Mouse (Mus musculus) CH12.LX (cell line): ENCODE measurements around the gene Eml6. TPM values are rescaled to one million over a fixed set of nuclear protein-coding genes. Genes with fewer than 3 reads are reported as not detected.

Experiments
- DNase-seq: peaks from one replicate; pipeline ENCODE4 v3.0.0-alpha.2; 2013; ENCODE audit errors: extremely low read depth
- H3K27ac ChIP-seq: 2 replicates; pipeline ENCODE4 v1.5.1; 2012; ENCODE audit warnings: low read depth, mild to moderate bottlenecking, control low read depth, moderate library complexity; ENCODE audit not compliant: insufficient read depth
- H3K27me3 ChIP-seq: replicated peaks from 2 replicates; pipeline ENCODE3; 2012; ENCODE audit warnings: inconsistent platforms
- H3K36me3 ChIP-seq, 2 experiments: replicated peaks in 1 of 2; 2 replicates each; pipeline versions ENCODE3 to v1.6.1; 2012; ENCODE audit warnings: inconsistent platforms in 1 of 2, low read length in 1 of 2, mild to moderate bottlenecking in 1 of 2, mixed read lengths in 1 of 2, moderate library complexity in 1 of 2; ENCODE audit not compliant: control insufficient read depth in 1 of 2, insufficient read depth in 1 of 2
- H3K4me1 ChIP-seq, 2 experiments: 2 replicates each; pipeline ENCODE4 v1.6.1; 2012; ENCODE audit warnings: inconsistent platforms in 1 of 2, moderate library complexity in 1 of 2; ENCODE audit not compliant: insufficient read depth in 2 of 2, control insufficient read depth in 1 of 2
- H3K4me2 ChIP-seq: 2 replicates; pipeline ENCODE4 v1.6.1; 2012; ENCODE audit warnings: low read depth, mild to moderate bottlenecking, control low read depth; ENCODE audit not compliant: poor library complexity, insufficient read depth, severe bottlenecking
- H3K4me3 ChIP-seq, 3 experiments: fragments of 150-350 bp in 1 of 3; sonication (generic) in 1 of 3; replicated peaks in 1 of 3; 2 replicates each; pipeline versions ENCODE3 to v1.5.1; 2011 to 2012; ENCODE audit warnings: low read depth in 2 of 3, low read length in 2 of 3, mild to moderate bottlenecking in 2 of 3, moderate library complexity in 2 of 3, control low read depth in 1 of 3, improper control_type of control experiment in 1 of 3, inconsistent platforms in 1 of 3, mixed read lengths in 1 of 3; ENCODE audit not compliant: poor library complexity in 1 of 3
- H3K79me2 ChIP-seq: replicated peaks from 2 replicates; pipeline ENCODE4 v1.6.1; 2012; ENCODE audit warnings: mild to moderate bottlenecking, moderate library complexity; ENCODE audit not compliant: control insufficient read depth, poor library complexity, insufficient read depth, severe bottlenecking; ENCODE audit errors: extremely low read depth
- H3K9ac ChIP-seq: 2 replicates; pipeline ENCODE4 v1.6.1; 2012; ENCODE audit warnings: low read depth, mild to moderate bottlenecking, control low read depth, moderate library complexity; ENCODE audit not compliant: insufficient read depth
- H3K9me3 ChIP-seq: replicated peaks from 2 replicates; pipeline ENCODE3; 2012; ENCODE audit warnings: low read length, inconsistent platforms, mixed read lengths
- BHLHE40 ChIP-seq: IDR thresholded peaks from 2 replicates; pipeline ENCODE4 v1.6.1; 2011; ENCODE audit warnings: mild to moderate bottlenecking, low read depth, low read length, improper control_type of control experiment
- CHD1 ChIP-seq: IDR thresholded peaks from 2 replicates; pipeline ENCODE4 v1.6.1; 2012; ENCODE audit warnings: low read depth, low read length, improper control_type of control experiment, inconsistent platforms
- E2F4 ChIP-seq: IDR thresholded peaks from 2 replicates; pipeline ENCODE4 v1.6.1; 2011; ENCODE audit warnings: low read depth, low read length, improper control_type of control experiment; ENCODE audit not compliant: insufficient replicate concordance
- EP300 ChIP-seq: IDR thresholded peaks from 2 replicates; pipeline ENCODE4 v1.6.1; 2011; ENCODE audit warnings: low read length, improper control_type of control experiment
- ETS1 ChIP-seq: conservative IDR thresholded peaks from 2 replicates; pipeline ENCODE4 v1.6.1; 2012; ENCODE audit warnings: low read depth, mild to moderate bottlenecking, inconsistent platforms, low read length, improper control_type of control experiment, moderate library complexity
- GABPA ChIP-seq: IDR thresholded peaks from 2 replicates; pipeline ENCODE4 v1.6.1; 2012; ENCODE audit warnings: low read depth, low read length, improper control_type of control experiment, inconsistent platforms; ENCODE audit not compliant: insufficient replicate concordance
- HCFC1 ChIP-seq: IDR thresholded peaks from 2 replicates; pipeline ENCODE4 v1.6.1; 2012; ENCODE audit warnings: low read depth, mild to moderate bottlenecking, inconsistent platforms, low read length, improper control_type of control experiment
- IRF4 ChIP-seq: IDR thresholded peaks from 2 replicates; pipeline ENCODE4 v1.6.1; 2014; ENCODE audit warnings: low read depth, mild to moderate bottlenecking, inconsistent platforms, low read length, improper control_type of control experiment
- JUN ChIP-seq: IDR thresholded peaks from 2 replicates; pipeline ENCODE4 v1.6.1; 2011; ENCODE audit warnings: low read depth, mild to moderate bottlenecking, low read length, improper control_type of control experiment, moderate library complexity; ENCODE audit not compliant: insufficient read depth
- KAT2A ChIP-seq: IDR thresholded peaks from 2 replicates; pipeline ENCODE4 v1.6.1; 2012; ENCODE audit warnings: low read length, improper control_type of control experiment, inconsistent platforms; ENCODE audit not compliant: insufficient replicate concordance
- MAX ChIP-seq: IDR thresholded peaks from 2 replicates; pipeline ENCODE4 v1.6.1; 2011; ENCODE audit warnings: low read length, improper control_type of control experiment
- MAZ ChIP-seq: IDR thresholded peaks from 2 replicates; pipeline ENCODE4 v1.6.1; 2012; ENCODE audit warnings: low read depth, mild to moderate bottlenecking, inconsistent platforms, low read length, improper control_type of control experiment, moderate library complexity
- MEF2A ChIP-seq: IDR thresholded peaks from 2 replicates; pipeline ENCODE4 v1.6.1; 2014; ENCODE audit warnings: low read depth, mild to moderate bottlenecking, inconsistent platforms, low read length, improper control_type of control experiment, borderline replicate concordance
- MXI1 ChIP-seq: IDR thresholded peaks from 2 replicates; pipeline ENCODE4 v1.6.1; 2011; ENCODE audit warnings: mild to moderate bottlenecking, low read depth, low read length, improper control_type of control experiment
- MYC ChIP-seq: IDR thresholded peaks from 2 replicates; pipeline ENCODE4 v1.6.1; 2011; ENCODE audit warnings: low read depth, mild to moderate bottlenecking, improper control_type of control experiment, low read length
- NELFE ChIP-seq: IDR thresholded peaks from 2 replicates; pipeline ENCODE4 v1.6.1; 2011; ENCODE audit warnings: low read depth, low read length, improper control_type of control experiment
- PAX5 ChIP-seq: IDR thresholded peaks from 2 replicates; pipeline ENCODE4 v1.6.1; 2012; ENCODE audit warnings: low read length, inconsistent platforms, mixed read lengths
- POLR2AphosphoS2 ChIP-seq: IDR thresholded peaks from 2 replicates; pipeline ENCODE4 v1.6.1; 2011; ENCODE audit warnings: low read depth, low read length, improper control_type of control experiment
- TBP ChIP-seq: conservative IDR thresholded peaks from 2 replicates; pipeline ENCODE4 v1.6.1; 2011; ENCODE audit warnings: low read depth, low read length, improper control_type of control experiment
- TCF12 ChIP-seq: IDR thresholded peaks from 2 replicates; pipeline ENCODE4 v1.6.1; 2014; ENCODE audit warnings: low read depth, mild to moderate bottlenecking, inconsistent platforms, low read length, improper control_type of control experiment
- UBTF ChIP-seq: IDR thresholded peaks from 2 replicates; pipeline ENCODE4 v1.6.1; 2012; ENCODE audit warnings: low read depth, mild to moderate bottlenecking, inconsistent platforms, low read length, improper control_type of control experiment, moderate library complexity
- USF2 ChIP-seq: conservative IDR thresholded peaks from 2 replicates; pipeline ENCODE4 v1.6.1; 2011; ENCODE audit warnings: low read depth, low read length, improper control_type of control experiment
- ZC3H11A ChIP-seq: IDR thresholded peaks from 2 replicates; pipeline ENCODE4 v1.6.1; 2012; ENCODE audit warnings: low read depth, mild to moderate bottlenecking, inconsistent platforms, low read length, improper control_type of control experiment
- ZNF384 ChIP-seq: IDR thresholded peaks from 2 replicates; pipeline ENCODE4 v1.6.1; 2012; ENCODE audit warnings: low read depth, low read length, improper control_type of control experiment, inconsistent platforms
- dilution Hi-C: fragments of 300-500 bp; cut with MboI; formaldehyde crosslinking; loops from 2 replicates; pipeline ENCODE4 v1.14.3; 2020; ENCODE audit warnings: low sequenced_read_pairs; ENCODE audit not compliant: extremely low pct_unique_long_range_greater_than_20kb, extremely low pct_ligation_motif_present
- in situ Hi-C: fragments of 300-500 bp; cut with MboI; formaldehyde crosslinking; loops from 3 replicates; pipeline ENCODE4 v1.14.3; 2019; ENCODE audit warnings: low sequenced_read_pairs, low pct_ligation_motif_present, low pct_unique_long_range_greater_than_20kb, mixed read lengths
- polyA plus RNA-seq: library from polyadenylated mRNA; unstranded; fragments of >175 nt; gene quantifications from 2 replicates; pipeline ENCODE4 v1.2.1, GENCODE M21; 2012; ENCODE audit warnings: low read depth; ENCODE audit not compliant: insufficient read length
- total RNA-seq, 2 experiments: library from RNA; depleted of rRNA; stranded (reverse); fragments of 300-350 nt in 1 of 2; fragments of >200 nt in 1 of 2; gene quantifications; 2 replicates each; pipeline ENCODE4 v1.2.3; 2012 to 2014

Eml6 gene
- total and polyA plus RNA-seq, 3 experiments, result 3.1 to 3.7 (median 3.2) TPM

- peaks cover 2% of the 10 kb centered on the region for H3K9me3 ChIP-seq
- peaks cover 0 to 4% of the 10 kb centered on the region in 2 experiments; a peak in 1 of 4 replicates for H3K4me1 ChIP-seq
- peaks cover 4 to 12% of the 10 kb centered on the region in 2 experiments for H3K36me3 ChIP-seq
- DNase-seq, result no peak
- no peak overlapping the region for H3K4me3 ChIP-seq
- no peak overlapping the region for H3K9ac ChIP-seq
- dilution Hi-C loops, result no loop called here
- in situ Hi-C loops, result no loop called here
- TF ChIP-seq BHLHE40, result no peak
- TF ChIP-seq CHD1, result no peak
- no peak for TF ChIP-seq JUN
- no peak for TF ChIP-seq ZC3H11A
- TF ChIP-seq NELFE, result no peak
- TF ChIP-seq TBP, result no peak
- no peak for TF ChIP-seq KAT2A
- no peak for TF ChIP-seq EP300
- TF ChIP-seq POLR2AphosphoS2, result no peak
- no peak for TF ChIP-seq GABPA
- H3K27ac ChIP-seq, result no peak overlapping the region
- no peaks in the 10 kb centered on the region for H3K79me2 ChIP-seq
- no peak overlapping the region for H3K4me2 ChIP-seq
- H3K27me3 ChIP-seq, result no peaks in the 10 kb centered on the region
These were observed 202.7 kb downstream of the Eml6 start for GRCm38 (mm10) chr11:29823141-29823540.

DNA sequence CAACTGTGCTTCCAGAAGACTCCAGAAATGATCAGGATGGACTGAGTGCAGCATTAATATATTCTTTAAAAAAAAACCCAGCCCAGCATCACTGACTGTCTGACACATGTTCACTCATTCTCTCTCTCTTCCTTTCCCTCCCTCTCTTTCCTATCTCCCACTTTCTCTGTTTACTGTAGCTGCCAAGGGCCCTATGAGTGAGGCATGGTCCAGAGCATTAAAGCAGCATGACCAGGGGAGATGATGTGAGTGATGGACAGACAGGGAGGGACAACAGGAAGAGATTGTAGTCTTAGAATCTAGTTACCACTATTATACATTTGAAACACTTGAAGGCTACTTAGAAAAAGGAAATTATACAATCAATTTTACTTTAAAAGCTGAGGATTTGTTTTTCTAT is 210.2 kb downstream of the Eml6 start:
- in situ Hi-C loops (no loop called here), dilution Hi-C loops (no loop called here)
- no peaks in the 10 kb centered on the region for H3K9me3 ChIP-seq
- TF ChIP-seq IRF4, result no peak
- no peak for TF ChIP-seq MEF2A
- TF ChIP-seq ZNF384, result no peak
- TF ChIP-seq UBTF, result no peak
- no peak for TF ChIP-seq MAZ
- no peak for TF ChIP-seq TCF12
- no peak for TF ChIP-seq MAX
- no peak for TF ChIP-seq CHD1
- TF ChIP-seq POLR2AphosphoS2, result no peak
- no peak for TF ChIP-seq ZC3H11A
- TF ChIP-seq USF2, result no peak
- TF ChIP-seq MXI1, result no peak
- no peak for TF ChIP-seq HCFC1
- no peak for TF ChIP-seq TBP
- TF ChIP-seq E2F4, result no peak
- no peak for TF ChIP-seq NELFE
- TF ChIP-seq MYC, result no peak
- TF ChIP-seq PAX5, result no peak
- TF ChIP-seq ETS1, result no peak
- H3K9ac ChIP-seq, result no peak overlapping the region
- no peak overlapping the region for H3K4me2 ChIP-seq
- DNase-seq, result no peak
- no peak overlapping the region for H3K27ac ChIP-seq
- H3K27me3 ChIP-seq, result no peaks in the 10 kb centered on the region
- no peak overlapping the region for H3K4me3 ChIP-seq
- peaks cover 3 to 20% of the 10 kb centered on the region in 2 experiments; a peak in 3 of 4 replicates for H3K4me1 ChIP-seq
- no peaks in the 10 kb centered on the region for H3K79me2 ChIP-seq
- H3K36me3 ChIP-seq, result peaks cover 0 to 2% of the 10 kb centered on the region in 2 experiments
